Mouse (Mus musculus): ENCODE data around the gene Stoml2. TPM values are rescaled to one million over a fixed set of nuclear protein-coding genes. Genes with fewer than 3 reads are reported as not detected.
A peak's percentile ranks its signal among the peaks of the same experiment; 100 is the strongest.
"Not testable (repeated sequence)": the region's sequence is repeated elsewhere in the genome, so short reads cannot be mapped to it uniquely, and the experiment has no call there.

Stoml2 gene
- total RNA-seq, 2 experiments from 2014 or later: 159 to 223 TPM

GRCm38 (mm10) chr4:43005765-43006164 lies 25.7 kb downstream of the Stoml2 start:
- no peak for DNase-seq (ENCODE audit: low spot score in 2 of 2)

GRCm38 (mm10) chr4:43004951-43005350 lies 26.6 kb downstream of the Stoml2 start:
- DNase-seq (ENCODE audit: low spot score in 2 of 2): no peak

GRCm38 (mm10) chr4:43002756-43003439 lies 28.6 kb downstream of the Stoml2 start:
- peak in 1 of 2 experiments; percentile 30 for DNase-seq (ENCODE audit: low spot score in 2 of 2)

GRCm38 (mm10) chr4:43001272-43001671 lies 30.2 kb downstream of the Stoml2 start:
- no peak for DNase-seq (ENCODE audit: low spot score in 2 of 2)

- peak; percentile 94 to 95 for DNase-seq (ENCODE audit: low spot score in 2 of 2)
Measured at GRCm38 (mm10) chr4:43000141-43000986, 31.1 kb downstream of the Stoml2 start, which contains the start of gene Vcp. TSS of gene Vcp (minus strand) at chr4:43000507.

- DNase-seq (ENCODE audit: low spot score in 2 of 2): peak; percentile 77 to 78
Measured at GRCm38 (mm10) chr4:42999451-43000140, 31.9 kb downstream of the Stoml2 start.

GRCm38 (mm10) chr4:42998022-42998421 lies 33.5 kb downstream of the Stoml2 start:
- DNase-seq (ENCODE audit: low spot score in 2 of 2): no peak

GRCm38 (mm10) chr4:42988296-42988695 lies 43.2 kb downstream of the Stoml2 start:
- DNase-seq (ENCODE audit: low spot score in 2 of 2): no peak

GRCm38 (mm10) chr4:42980467-42980866 lies 51.0 kb downstream of the Stoml2 start:
- not testable (repeated sequence) for DNase-seq (ENCODE audit: low spot score in 2 of 2)

- no peak for DNase-seq (ENCODE audit: low spot score in 2 of 2)
Measured at GRCm38 (mm10) chr4:42978062-42978461, 53.4 kb downstream of the Stoml2 start.

Other genes starting within 250 kb of the Stoml2 start
- not detected for gene Fam205a1, start 177.8 kb downstream of the Stoml2 start, total RNA-seq (2021)
- under 1 TPM in 1 of 2 experiments, not detected in 1; 0.27 TPM for gene Gm12394, start 174.9 kb downstream of the Stoml2 start, total RNA-seq (2021)
- gene Fam205c, start 157.5 kb downstream of the Stoml2 start, total RNA-seq (2021): under 1 TPM in 1 of 2 experiments, not detected in 1; 0.19 TPM
- gene Phf24, start 115.0 kb downstream of the Stoml2 start, total RNA-seq (2021): 1 to 10 TPM; 1.6 to 1.8 TPM
- gene Dnajb5, start 81.9 kb downstream of the Stoml2 start, total RNA-seq (2021): 10 to 100 TPM; 17.0 to 24.2 TPM
- gene 1700022I11Rik, start 62.1 kb downstream of the Stoml2 start, total RNA-seq (2021): not detected
- 100 to 1,000 TPM; 267 to 341 TPM for gene Vcp, start 31.2 kb downstream of the Stoml2 start, total RNA-seq (2021)
- 1 to 10 TPM; 6.6 to 7.7 TPM for gene Fancg, start 21.2 kb downstream of the Stoml2 start, total RNA-seq (2021)
- gene Pigo, start 5.9 kb downstream of the Stoml2 start, total RNA-seq (2021): 10 to 100 TPM; 14.0 to 15.9 TPM
- gene Fam214b, start 14.5 kb upstream of the Stoml2 start, total RNA-seq (2021): 10 to 100 TPM; 54.7 to 58.2 TPM
- 10 to 100 TPM; 12.9 to 15.8 TPM for gene Unc13b, start 27.2 kb upstream of the Stoml2 start, total RNA-seq (2021)
- under 1 TPM; 0.30 to 0.83 TPM for gene Atp8b5, start 235.4 kb upstream of the Stoml2 start, total RNA-seq (2021)